Mouse (Mus musculus) forebrain, embryonic 12.5 days (tissue): ENCODE results near the gene Mup17. TPM values are rescaled to one million over a fixed set of nuclear protein-coding genes. Genes with fewer than 3 reads are reported as not detected.
"Not testable (repeated sequence)": the region's sequence is repeated elsewhere in the genome, so short reads cannot be mapped to it uniquely, and the experiment has no call there.

Experiments used
- ATAC-seq: fragments of 200-750 bp; cut with Nextera tagmentation; 2 replicates; pipeline ENCODE4 v1.8.0; 2017; ENCODE audit warnings: moderate TSS enrichment; ENCODE audit not compliant: low FRiP score
- H3K27ac ChIP-seq: fragments of 300-500 bp; sonication (generic); 2 replicates; pipeline ENCODE4 v1.5.1; 2016; ENCODE audit warnings: mild to moderate bottlenecking
- H3K27me3 ChIP-seq: fragments of 300-500 bp; sonication (generic); 2 replicates; pipeline ENCODE4 v1.6.1; 2016; ENCODE audit warnings: mild to moderate bottlenecking
- H3K36me3 ChIP-seq: fragments of 300-500 bp; sonication (generic); replicated peaks from 2 replicates; pipeline ENCODE4 v1.6.1; 2016; ENCODE audit warnings: mild to moderate bottlenecking
- H3K4me1 ChIP-seq: fragments of 300-500 bp; sonication (generic); 2 replicates; pipeline ENCODE4 v1.6.1; 2016
- H3K4me2 ChIP-seq: fragments of 300-500 bp; sonication (generic); 2 replicates; pipeline ENCODE4 v1.6.1; 2016; ENCODE audit warnings: mild to moderate bottlenecking, moderate library complexity
- H3K4me3 ChIP-seq: fragments of 300-500 bp; sonication (generic); replicated peaks from 2 replicates; pipeline ENCODE4 v1.5.1; 2016; ENCODE audit warnings: mild to moderate bottlenecking
- H3K9ac ChIP-seq: fragments of 300-500 bp; sonication (generic); 2 replicates; pipeline ENCODE4 v1.6.1; 2016; ENCODE audit warnings: mild to moderate bottlenecking
- H3K9me3 ChIP-seq: fragments of 300-500 bp; sonication (generic); 2 replicates; pipeline ENCODE4 v1.6.1; 2016
- WGBS: fragments of 180-500 bp; shearing (Covaris S2); methylation state at CpG from one replicate; pipeline ENCODE4 v1.1.7; 2016; 5-methylcytosine and 5-hydroxymethylcytosine counted together
- polyA plus RNA-seq: library from polyadenylated mRNA; unstranded; fragments of >200 nt; fragmentation: Nextera tagmentation; extraction: Ambion mirVana; gene quantifications from 2 replicates; pipeline ENCODE4 v1.2.1, GENCODE M21; 2016

Gene Mup17
- not detected in 2 replicates for polyA plus RNA-seq

GRCm38 (mm10) chr4:61595771-61596170, at the start of gene Mup17:
Gene Mup17, minus strand, starts transcription at chr4:61595871.
- H3K9me3 ChIP-seq, ATAC-seq, H3K4me3 ChIP-seq, H3K27ac ChIP-seq, H3K27me3 ChIP-seq, H3K36me3 ChIP-seq, H3K4me2 ChIP-seq, H3K9ac ChIP-seq, H3K4me1 ChIP-seq: not testable (repeated sequence)
- 89% methylated on average over 4 of the region's 4 CpGs for WGBS

GRCm38 (mm10) chr4:61571561-61571960, 24.1 kb downstream of the Mup17 start:
- H3K9me3 ChIP-seq, ATAC-seq, H3K9ac ChIP-seq, H3K4me2 ChIP-seq, H3K36me3 ChIP-seq, H3K4me3 ChIP-seq, H3K27me3 ChIP-seq, H3K4me1 ChIP-seq, H3K27ac ChIP-seq: not testable (repeated sequence)
- WGBS, result 86% methylated on average over 19 of the region's 19 CpGs

- 48% methylated on average over 2 of the region's 2 CpGs for WGBS
- not testable (repeated sequence) for H3K9me3 ChIP-seq, ATAC-seq
These were observed 39.8 kb downstream of the Mup17 start for GRCm38 (mm10) chr4:61555887-61556286.

More at GRCm38 (mm10) chr4:61555887-61556286, 39.8 kb downstream of the Mup17 start:
- not testable (repeated sequence) for H3K36me3 ChIP-seq, H3K27ac ChIP-seq, H3K9ac ChIP-seq, H3K4me1 ChIP-seq, H3K27me3 ChIP-seq, H3K4me2 ChIP-seq, H3K4me3 ChIP-seq

Other genes starting within 250 kb of the Mup17 start
- not detected in 2 replicates for gene Mup15, start 156.1 kb downstream of the Mup17 start, polyA plus RNA-seq
- gene Mup16, start 76.3 kb downstream of the Mup17 start, polyA plus RNA-seq, result not detected in 2 replicates
- not detected in 2 replicates for gene Mup18, start 78.3 kb upstream of the Mup17 start, polyA plus RNA-seq
- not detected in 2 replicates for gene Mup19, start 186.4 kb upstream of the Mup17 start, polyA plus RNA-seq
- gene Mup5, start 239.4 kb upstream of the Mup17 start, polyA plus RNA-seq, result not detected in 2 replicates